Mouse (Mus musculus): ENCODE results near the gene Pik3cb.

Pik3cb gene

GRCm38 (mm10) chr9:99146855-99147735, 6.7 kb upstream of the Pik3cb start:
- DNase-seq (ENCODE audit: low read depth, low spot score): no peak

- DNase-seq (ENCODE audit: low read depth, low spot score): no peak
These were observed 5.3 kb upstream of the Pik3cb start for GRCm38 (mm10) chr9:99145756-99146155.

GRCm38 (mm10) chr9:99144416-99144989, 4.1 kb upstream of the Pik3cb start:
- DNase-seq (ENCODE audit: low read depth, low spot score): no peak

GRCm38 (mm10) chr9:99141618-99142017, 1.2 kb upstream of the Pik3cb start:
- no peak for DNase-seq (ENCODE audit: low read depth, low spot score)

GRCm38 (mm10) chr9:99141171-99141570, 750 bp upstream of the Pik3cb start:
- no peak for DNase-seq (ENCODE audit: low read depth, low spot score)

GRCm38 (mm10) chr9:99139194-99140023, 1.0 kb downstream of the Pik3cb start:
- peak; percentile 5 for DNase-seq (ENCODE audit: low read depth, low spot score)

GRCm38 (mm10) chr9:99137301-99137700, 3.1 kb downstream of the Pik3cb start:
- DNase-seq (ENCODE audit: low read depth, low spot score): no peak

GRCm38 (mm10) chr9:99131951-99132470, 8.4 kb downstream of the Pik3cb start:
- DNase-seq (ENCODE audit: low read depth, low spot score): no peak

GRCm38 (mm10) chr9:99131119-99131518, 9.3 kb downstream of the Pik3cb start:
- no peak for DNase-seq (ENCODE audit: low read depth, low spot score)

- DNase-seq (ENCODE audit: low read depth, low spot score): no peak
These were observed 12.8 kb downstream of the Pik3cb start for GRCm38 (mm10) chr9:99127578-99127977.

- no peak for DNase-seq (ENCODE audit: low read depth, low spot score)
These were observed 17.7 kb downstream of the Pik3cb start for GRCm38 (mm10) chr9:99122749-99123148.

GRCm38 (mm10) chr9:99112409-99112808, 28.0 kb downstream of the Pik3cb start:
- DNase-seq (ENCODE audit: low read depth, low spot score): no peak

GRCm38 (mm10) chr9:99111085-99111484, 29.3 kb downstream of the Pik3cb start:
- no peak for DNase-seq (ENCODE audit: low read depth, low spot score)

- no peak for DNase-seq (ENCODE audit: low read depth, low spot score)
These were observed 30.2 kb downstream of the Pik3cb start for GRCm38 (mm10) chr9:99110213-99110612.

GRCm38 (mm10) chr9:99109585-99109984, 30.8 kb downstream of the Pik3cb start:
- no peak for DNase-seq (ENCODE audit: low read depth, low spot score)

GRCm38 (mm10) chr9:99104449-99104848, 36.0 kb downstream of the Pik3cb start:
- no peak for DNase-seq (ENCODE audit: low read depth, low spot score)

GRCm38 (mm10) chr9:99103865-99104264, 36.6 kb downstream of the Pik3cb start:
- DNase-seq (ENCODE audit: low read depth, low spot score): no peak

- DNase-seq (ENCODE audit: low read depth, low spot score): no peak
These were observed 41.8 kb downstream of the Pik3cb start for GRCm38 (mm10) chr9:99098482-99099129.

GRCm38 (mm10) chr9:99097668-99098067, 42.8 kb downstream of the Pik3cb start:
- DNase-seq (ENCODE audit: low read depth, low spot score): no peak

- no peak for DNase-seq (ENCODE audit: low read depth, low spot score)
These were observed 45.2 kb downstream of the Pik3cb start for GRCm38 (mm10) chr9:99095192-99095591.

- no peak for DNase-seq (ENCODE audit: low read depth, low spot score)
These were observed 49.9 kb downstream of the Pik3cb start for GRCm38 (mm10) chr9:99090546-99090945.

Data from embryo, embryonic 11.5 days (tissue).